Mouse (Mus musculus): ENCODE measurements around the gene D030056L22Rik. TPM values are rescaled to one million over a fixed set of nuclear protein-coding genes. Genes with fewer than 3 reads are reported as not detected.

The D030056L22Rik gene
- polyA plus RNA-seq (2017; shearing (Covaris generic)), result 28.5 TPM

DNA sequence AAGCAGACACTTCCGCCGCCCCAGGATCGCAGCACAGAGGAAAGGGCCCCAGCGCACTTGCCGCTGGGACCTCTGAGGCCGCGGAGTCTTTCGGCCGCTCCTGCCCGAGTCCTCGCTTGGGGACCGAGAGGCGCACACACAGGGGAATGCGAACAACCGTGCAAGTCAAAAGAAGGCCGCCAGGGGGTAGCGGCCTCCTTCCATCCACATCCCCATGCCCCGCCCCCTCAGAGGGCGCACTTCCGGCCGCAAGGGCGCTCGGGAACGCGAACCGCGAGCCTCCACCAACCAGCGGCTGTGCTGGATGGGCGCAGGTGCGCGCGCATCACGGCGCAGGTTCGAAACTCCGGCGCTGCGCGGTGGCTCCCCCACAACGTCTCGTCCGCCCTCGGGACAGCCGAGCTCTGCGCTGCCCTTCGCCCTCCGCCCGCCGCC, at the start of gene D030056L22Rik:
Gene D030056L22Rik, plus strand, starts transcription at position 328 of the 435 bp plus-strand sequence.

GRCm38 (mm10) chr19:18670608-18671007, 42.4 kb upstream of the D030056L22Rik start, which contains the start of gene Carnmt1:
Carnmt1 (plus strand) TSS chr19:18670764.

GRCm38 (mm10) chr19:18749598-18750339, 36.8 kb downstream of the D030056L22Rik start, which contains the start of gene Trpm6:
Trpm6 (plus strand) TSS chr19:18749983.

Other genes with a start within 250 kb of the D030056L22Rik start
- 152 TPM for gene Ostf1, start 81.4 kb upstream of the D030056L22Rik start, polyA plus RNA-seq (2017; shearing (Covaris generic))
- 7.0 TPM for gene Nmrk1, start 81.2 kb upstream of the D030056L22Rik start, polyA plus RNA-seq (2017; shearing (Covaris generic))
- gene Carnmt1, start 42.4 kb upstream of the D030056L22Rik start, polyA plus RNA-seq (2017; shearing (Covaris generic)), result 22.5 TPM
- 0.44 TPM for gene Trpm6, start 36.8 kb downstream of the D030056L22Rik start, polyA plus RNA-seq (2017; shearing (Covaris generic))